Mouse (Mus musculus): Measurements from ENCODE around the gene Bcat2. TPM values are rescaled to one million over a fixed set of nuclear protein-coding genes. Genes with fewer than 3 reads are reported as not detected.

Gene Bcat2
- total RNA-seq, 1 experiment from 2014 or later, result 17.3 TPM

Other genes with a start within 250 kb of the Bcat2 start
- 2.6 and 5.2 TPM in 2 replicates for gene Trpm4, start 236.4 kb upstream of the Bcat2 start, total RNA-seq (2017)
- not detected in 2 replicates for gene Hrc, start 234.9 kb upstream of the Bcat2 start, total RNA-seq (2017)
- gene Ppfia3, start 203.1 kb upstream of the Bcat2 start, total RNA-seq (2017), result not detected in 2 replicates
- 0.70 TPM in 1 of 2 replicates, not detected in the other for gene Lin7b, start 199.6 kb upstream of the Bcat2 start, total RNA-seq (2017)
- gene Snrnp70, start 174.4 kb upstream of the Bcat2 start, total RNA-seq (2017), result 502 and 563 TPM in 2 replicates
- not detected in 2 replicates for gene Kcna7, start 164.5 kb upstream of the Bcat2 start, total RNA-seq (2017)
- gene Ntf5, start 156.5 kb upstream of the Bcat2 start, total RNA-seq (2017), result not detected in 2 replicates
- not detected in 2 replicates for gene Lhb, start 149.3 kb upstream of the Bcat2 start, total RNA-seq (2017)
- gene Gys1, start 135.3 kb upstream of the Bcat2 start, total RNA-seq (2017), result 9.9 and 14.6 TPM in 2 replicates
- 37.8 and 44.6 TPM in 2 replicates for gene Ruvbl2, start 132.1 kb upstream of the Bcat2 start, total RNA-seq (2017)
- gene Ftl1, start 110.3 kb upstream of the Bcat2 start, total RNA-seq (2017), result 1,339 and 1,541 TPM in 2 replicates
- 31.1 and 37.9 TPM in 2 replicates for gene Bax, start 103.3 kb upstream of the Bcat2 start, total RNA-seq (2017)
- not detected in 2 replicates for gene Tulp2, start 88.3 kb upstream of the Bcat2 start, total RNA-seq (2017)
- not detected in 2 replicates for gene Gm45808, start 83.3 kb upstream of the Bcat2 start, total RNA-seq (2017)
- 3.1 and 3.7 TPM in 2 replicates for gene Dhdh, start 81.3 kb upstream of the Bcat2 start, total RNA-seq (2017)
- gene Nucb1, start 59.7 kb upstream of the Bcat2 start, total RNA-seq (2017), result 90.4 and 101 TPM in 2 replicates
- gene Ppp1r15a, start 43.9 kb upstream of the Bcat2 start, total RNA-seq (2017), result 288 and 364 TPM in 2 replicates
- 1.3 and 1.6 TPM in 2 replicates for gene Plekha4, start 43.8 kb upstream of the Bcat2 start, total RNA-seq (2017)
- gene Hsd17b14, start 15.3 kb upstream of the Bcat2 start, total RNA-seq (2017), result 0.37 TPM in 1 of 2 replicates, not detected in the other
- gene Fgf21, start 45.3 kb downstream of the Bcat2 start, total RNA-seq (2017), result not detected in 2 replicates
- not detected in 2 replicates for gene Fut1, start 47.1 kb downstream of the Bcat2 start, total RNA-seq (2017)
- not detected in 2 replicates for gene Izumo1, start 51.7 kb downstream of the Bcat2 start, total RNA-seq (2017)
- gene Rasip1, start 57.3 kb downstream of the Bcat2 start, total RNA-seq (2017), result 2.4 and 2.8 TPM in 2 replicates
- gene Mamstr, start 69.8 kb downstream of the Bcat2 start, total RNA-seq (2017), result 1.0 TPM in 1 of 2 replicates, not detected in the other
- gene Fut2, start 96.2 kb downstream of the Bcat2 start, total RNA-seq (2017), result 0.25 and 0.35 TPM in 2 replicates
- gene Ntn5, start 113.9 kb downstream of the Bcat2 start, total RNA-seq (2017), result not detected in 2 replicates
- 0.23 TPM in 1 of 2 replicates, not detected in the other for gene Sec1, start 124.2 kb downstream of the Bcat2 start, total RNA-seq (2017)
- not detected in 2 replicates for gene Car11, start 129.7 kb downstream of the Bcat2 start, total RNA-seq (2017)
- 12.1 and 18.4 TPM in 2 replicates for gene Dbp, start 134.9 kb downstream of the Bcat2 start, total RNA-seq (2017)
- gene Rpl18, start 145.3 kb downstream of the Bcat2 start, total RNA-seq (2017), result 797 and 936 TPM in 2 replicates
- 25.5 and 27.4 TPM in 2 replicates for gene Sphk2, start 147.8 kb downstream of the Bcat2 start, total RNA-seq (2017)
- 3.0 and 3.2 TPM in 2 replicates for gene Fam83e, start 151.1 kb downstream of the Bcat2 start, total RNA-seq (2017)
- not detected in 2 replicates for gene Spaca4, start 155.7 kb downstream of the Bcat2 start, total RNA-seq (2017)
- gene Lmtk3, start 213.6 kb downstream of the Bcat2 start, total RNA-seq (2017), result not detected in 2 replicates
- 0.49 TPM in 1 of 2 replicates, not detected in the other for gene Sult2b1, start 214.5 kb downstream of the Bcat2 start, total RNA-seq (2017)
- gene Cyth2, start 244.4 kb downstream of the Bcat2 start, total RNA-seq (2017), result 79.6 and 94.0 TPM in 2 replicates